Mouse (Mus musculus) midbrain, postnatal 0 days (tissue): ENCODE measurements around the gene Zic2. TPM values are rescaled to one million over a fixed set of nuclear protein-coding genes. Genes with fewer than 3 reads are reported as not detected.

ENCODE experiments used
- ATAC-seq: fragments of 200-750 bp; cut with Nextera tagmentation; 2 replicates; pipeline ENCODE4 v1.8.0; 2017; ENCODE audit warnings: moderate number of reproducible peaks, mild to moderate bottlenecking, moderate TSS enrichment, moderate library complexity; ENCODE audit not compliant: low FRiP score
- DNase-seq: peaks from one replicate; pipeline ENCODE4 v3.0.0-alpha.2; 2015; ENCODE audit warnings: low spot score
- H3K27ac ChIP-seq: fragments of 300-500 bp; sonication (generic); 2 replicates; pipeline ENCODE4 v1.5.1; 2014; ENCODE audit warnings: low read depth, mild to moderate bottlenecking, low read length, mixed read lengths
- H3K27me3 ChIP-seq: fragments of 300-500 bp; sonication (generic); 2 replicates; pipeline ENCODE4 v1.6.1; 2014; ENCODE audit warnings: low read length, control low read depth, mixed read lengths; ENCODE audit not compliant: insufficient read depth
- H3K36me3 ChIP-seq: fragments of 300-500 bp; sonication (generic); 2 replicates; pipeline ENCODE4 v1.6.1; 2014; ENCODE audit warnings: low read length, control low read depth, mixed read lengths; ENCODE audit not compliant: insufficient read depth
- H3K4me1 ChIP-seq: fragments of 300-500 bp; sonication (generic); 2 replicates; pipeline ENCODE4 v1.6.1; 2014; ENCODE audit warnings: mild to moderate bottlenecking, control low read depth, antibody characterized with exemption, low read length, mixed read lengths; ENCODE audit not compliant: insufficient read depth
- H3K4me2 ChIP-seq: fragments of 300-500 bp; sonication (generic); 2 replicates; pipeline ENCODE4 v1.6.1; 2014; ENCODE audit warnings: low read depth, mild to moderate bottlenecking, low read length, mixed read lengths; ENCODE audit not compliant: poor library complexity, severe bottlenecking
- H3K4me3 ChIP-seq: fragments of 300-500 bp; sonication (generic); 2 replicates; pipeline ENCODE4 v1.5.1; 2014; ENCODE audit warnings: low read depth, mild to moderate bottlenecking, low read length, moderate library complexity
- H3K9ac ChIP-seq: fragments of 300-500 bp; sonication (generic); replicated peaks from 2 replicates; pipeline ENCODE4 v1.6.1; 2014; ENCODE audit warnings: mild to moderate bottlenecking, low read length, moderate library complexity, mixed read lengths; ENCODE audit not compliant: poor library complexity, severe bottlenecking
- H3K9me3 ChIP-seq: fragments of 300-500 bp; sonication (generic); 2 replicates; pipeline ENCODE4 v1.6.1; 2016; ENCODE audit warnings: low read length, control low read depth
- CTCF ChIP-seq: IDR thresholded peaks from 2 replicates; pipeline ENCODE4 v1.5.1; 2016; ENCODE audit warnings: antibody characterized with exemption, mild to moderate bottlenecking
- WGBS: fragments of 180-500 bp; shearing (Covaris S2); extraction: QIAGEN DNeasy Blood & Tissue Kit; methylation state at CpG from one replicate; pipeline ENCODE4 v1.1.7; 2014; 5-methylcytosine and 5-hydroxymethylcytosine counted together
- polyA plus RNA-seq: library from polyadenylated mRNA; unstranded; fragments of >200 nt; fragmentation: Nextera tagmentation; extraction: Ambion mirVana; gene quantifications from 2 replicates; pipeline ENCODE4 v1.2.1, GENCODE M21; 2015
- total RNA-seq: library from RNA; depleted of rRNA; stranded (reverse); fragments of >200 nt; gene quantifications from 2 replicates; pipeline ENCODE4 v1.2.3, GENCODE M21; 2014

The Zic2 gene
- total and polyA plus RNA-seq, 2 experiments from 2014 or later, result 13.9 to 106 TPM

- ATAC-seq (no peak), DNase-seq (no peak)
- Histone ChIP-seq H3K4me2 (peak overlapping the region; percentile 58), H3K36me3 (no peaks in the 10 kb centered on the region), H3K27me3 (peaks cover 53% of the 10 kb centered on the region), H3K27ac (peak overlapping the region; percentile 77), H3K4me1 (peaks cover 5% of the 10 kb centered on the region; the same call in 1 of the 2 replicates), H3K9me3 (no peaks in the 10 kb centered on the region), H3K9ac (peak overlapping the region; percentile 57), H3K4me3 (peak overlapping the region; percentile 46)
- under 1% methylated on average over 47 of the region's 62 CpGs for WGBS
- TF ChIP-seq CTCF, result no peak
Observed at GRCm38 (mm10) chr14:122464351-122464762, 10.9 kb upstream of the Zic2 start.

GRCm38 (mm10) chr14:122464763-122465741 lies 10.2 kb upstream of the Zic2 start, which contains the start of gene Zic5:
Zic5 (minus strand) TSS chr14:122465677.
- Histone ChIP-seq H3K4me1 (peaks cover 5% of the 10 kb centered on the region; the same call in 1 of the 2 replicates), H3K4me2 (peak within 1 kb of the TSS; percentile 58), H3K27ac (peak within 1 kb of the TSS; percentile 77), H3K9ac (peak within 1 kb of the TSS; percentile 57), H3K27me3 (peaks cover 48% of the 10 kb centered on the region), H3K9me3 (no peaks in the 10 kb centered on the region), H3K4me3 (peak within 1 kb of the TSS; percentile 46), H3K36me3 (no peaks in the 10 kb centered on the region)
- ATAC-seq (peak; percentile 65), DNase-seq (peak; percentile 90)
- under 1% methylated on average over 42 of the region's 62 CpGs for WGBS
- TF ChIP-seq CTCF, result no peak

GRCm38 (mm10) chr14:122465931-122466490 lies 9.2 kb upstream of the Zic2 start:
- 30% methylated on average over 13 of the region's 13 CpGs for WGBS
- Histone ChIP-seq H3K27me3 (peaks cover 46% of the 10 kb centered on the region), H3K4me2 (peak overlapping the region; percentile 58), H3K9me3 (no peaks in the 10 kb centered on the region), H3K36me3 (no peaks in the 10 kb centered on the region), H3K9ac (no peak overlapping the region), H3K4me3 (peak overlapping the region; percentile 46), H3K4me1 (peaks cover 5% of the 10 kb centered on the region; the same call in 1 of the 2 replicates), H3K27ac (no peak overlapping the region)
- ATAC-seq (no peak), DNase-seq (no peak)
- no peak for TF ChIP-seq CTCF

- Histone ChIP-seq H3K4me3 (no peak overlapping the region), H3K9ac (no peak overlapping the region), H3K4me2 (no peak overlapping the region), H3K36me3 (no peaks in the 10 kb centered on the region), H3K27ac (no peak overlapping the region), H3K9me3 (no peaks in the 10 kb centered on the region), H3K27me3 (peaks cover 49% of the 10 kb centered on the region), H3K4me1 (peaks cover 5% of the 10 kb centered on the region; the same call in 1 of the 2 replicates)
- ATAC-seq, result no peak
- TF ChIP-seq CTCF, result no peak
- WGBS, result 40% methylated on average over 7 of the region's 7 CpGs
- no peak for DNase-seq
Observed at GRCm38 (mm10) chr14:122466756-122467362, 8.4 kb upstream of the Zic2 start.

- TF ChIP-seq CTCF, result no peak
- 23% methylated on average over 23 of the region's 23 CpGs for WGBS
- H3K4me2 ChIP-seq, result peak overlapping the region; percentile 18
Observed at GRCm38 (mm10) chr14:122467926-122468841, 7.1 kb upstream of the Zic2 start.

More at GRCm38 (mm10) chr14:122467926-122468841, 7.1 kb upstream of the Zic2 start:
- Histone ChIP-seq H3K27ac (peak overlapping the region; percentile 18; the same call in 1 of the 2 replicates), H3K9ac (no peak overlapping the region), H3K4me3 (no peak overlapping the region), H3K9me3 (no peaks in the 10 kb centered on the region), H3K27me3 (peaks cover 38% of the 10 kb centered on the region), H3K36me3 (no peaks in the 10 kb centered on the region), H3K4me1 (peaks cover 5% of the 10 kb centered on the region; the same call in 1 of the 2 replicates)
- ATAC-seq, result no peak
- DNase-seq, result no peak
